ENCODE assay signal across 16 mouse cellular contexts in genomic region chr1:37729353-37729752, GRCm38 (mm10). TPM values are rescaled to one million over a fixed set of nuclear protein-coding genes. Genes with fewer than 3 reads are reported as not detected.
"Had no signal": no experiment of that assay in that cellular context is flagged by ENCODE, and none has a peak within 500 bp of the region (broad histone marks: within the 10 kb centered on the region; RNA-seq: fewer than 3 reads in every experiment).

No protein-coding gene starts in this region.

- H3K4me3 ChIP-seq: midbrain, embryonic 10.5 days; midbrain, embryonic 12.5 days; myocyte; neural tube, embryonic 13.5 days; neural tube, embryonic 15.5 days; stomach, embryonic 15.5 days had no signal

- H3K27ac ChIP-seq: midbrain, embryonic 10.5 days; midbrain, embryonic 12.5 days; neural tube, embryonic 13.5 days; neural tube, embryonic 15.5 days; stomach, embryonic 15.5 days; stomach, postnatal 0 days had no signal

- H3K4me1 ChIP-seq: midbrain, embryonic 10.5 days; midbrain, embryonic 12.5 days; neural tube, embryonic 13.5 days; neural tube, embryonic 15.5 days; stomach, embryonic 15.5 days had no signal

- DNase-seq: lung, adult 18-20 months; lung, embryonic 14.5 days; lung, postnatal 10 days; lung, postnatal 4 days; midbrain, embryonic 14.5 days; right cerebral cortex, postnatal 14 days; thymus, adult 2 months; thymus, postnatal 25 days; thymus, postnatal 4 days had no signal

RNA-seq across cellular contexts. Expression of gene 2010300C02Rik, which starts 9.5 kb away (rescaled TPM):
- polyA plus RNA-seq: myocyte had no signal
